ENCODE assay signal across 19 mouse cellular contexts in genomic region chr6:104990366-104990765, GRCm38 (mm10).
"Had no signal": no experiment of that assay in that cellular context is flagged by ENCODE, and none has a peak within 500 bp of the region (broad histone marks: within the 10 kb centered on the region; RNA-seq: fewer than 3 reads in every experiment).

No protein-coding gene starts in this region.

- H3K4me1 ChIP-seq: midbrain, embryonic 10.5 days; midbrain, embryonic 12.5 days; neural tube, embryonic 13.5 days; neural tube, embryonic 15.5 days had no signal

- H3K27me3 ChIP-seq: midbrain, embryonic 12.5 days; neural tube, embryonic 13.5 days; neural tube, embryonic 15.5 days had no signal

- H3K9ac ChIP-seq: lung, embryonic 14.5 days; midbrain, embryonic 12.5 days; neural tube, embryonic 13.5 days; neural tube, embryonic 15.5 days had no signal

- ATAC-seq: midbrain, embryonic 16.5 days had no signal

- H3K9me3 ChIP-seq: midbrain, embryonic 10.5 days; midbrain, embryonic 12.5 days; neural tube, embryonic 13.5 days; neural tube, embryonic 15.5 days had no signal

- H3K4me3 ChIP-seq: midbrain, embryonic 10.5 days; midbrain, embryonic 12.5 days; myocyte; neural tube, embryonic 13.5 days; neural tube, embryonic 15.5 days had no signal

- H3K4me2 ChIP-seq: lung, embryonic 14.5 days; midbrain, embryonic 12.5 days; neural tube, embryonic 13.5 days; neural tube, embryonic 15.5 days had no signal

- DNase-seq: lung, adult 18-20 months; lung, embryonic 14.5 days; lung, postnatal 10 days; lung, postnatal 4 days; midbrain, embryonic 14.5 days; retina, postnatal 1 day; right cerebral cortex, adult 18-20 months; right cerebral cortex, postnatal 25 days; right cerebral cortex, postnatal 4 days; spleen, adult 18-20 months; thymus, adult 18-20 months; thymus, postnatal 14 days; thymus, postnatal 36 days had no signal

- H3K36me3 ChIP-seq: midbrain, embryonic 10.5 days; midbrain, embryonic 12.5 days; neural tube, embryonic 13.5 days; neural tube, embryonic 15.5 days had no signal

- H3K27ac ChIP-seq: midbrain, embryonic 10.5 days; midbrain, embryonic 12.5 days; neural tube, embryonic 13.5 days; neural tube, embryonic 15.5 days had no signal
